Mouse (Mus musculus): ENCODE data around the gene Taf15. TPM values are rescaled to one million over a fixed set of nuclear protein-coding genes. Genes with fewer than 3 reads are reported as not detected.

Taf15 gene
- polyA plus RNA-seq (2012; rRNA removed): 60.0 and 60.1 TPM in 2 replicates

- TF ChIP-seq CTCF (IDR thresholded peaks at IDR 0.05; ENCODE audit: borderline replicate concordance, insufficient read depth, low read depth, low read length) (peak; percentile 70), POLR2A (IDR thresholded peaks at IDR 0.05; ENCODE audit: borderline replicate concordance, insufficient read depth, low read length) (peak; percentile 89)
- Histone ChIP-seq H3K27me3 (ENCODE audit: control insufficient read depth, insufficient read depth, low read length) (no peaks in the 10 kb centered on the region), H3K4me1 (ENCODE audit: control insufficient read depth, insufficient read depth, low read length) (no peaks in the 10 kb centered on the region; the same call in 1 of the 2 replicates), H3K4me3 (replicated peaks; ENCODE audit: insufficient read depth, low read depth, low read length) (peak within 1 kb of the TSS; percentile 99), H3K27ac (ENCODE audit: insufficient read depth, low read length) (peak within 1 kb of the TSS; percentile 82)
- DNase-seq: peak; percentile 99
- under 1% methylated on average over 66 of the region's 66 CpGs for WGBS
These were observed at the start of gene Taf15 for GRCm38 (mm10) chr11:83472324-83473234. Gene Taf15 (plus strand): TSS chr11:83473086.

DNA sequence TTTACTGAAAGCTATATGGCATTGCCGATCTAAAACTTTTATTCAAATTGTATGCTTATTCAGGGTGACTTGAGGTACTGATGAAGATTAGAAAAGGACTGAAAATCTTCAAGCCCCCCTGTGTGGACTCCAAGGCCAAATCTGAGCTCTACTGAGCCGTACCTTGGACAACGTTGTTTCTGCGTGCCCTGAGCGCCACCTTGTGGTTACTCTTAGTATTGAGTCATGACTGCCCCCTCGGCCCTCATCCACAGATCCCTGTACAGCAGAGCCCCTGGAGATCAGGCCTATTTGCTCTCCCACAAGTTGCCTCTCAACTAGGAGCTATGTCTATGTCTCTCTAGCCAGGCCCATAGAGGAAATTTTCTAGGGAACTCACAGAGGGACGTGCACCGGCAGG is 48.2 kb upstream of the Taf15 start:
- Histone ChIP-seq H3K4me3 (replicated peaks; ENCODE audit: insufficient read depth, low read depth, low read length) (no peak overlapping the region), H3K27ac (ENCODE audit: insufficient read depth, low read length) (no peak overlapping the region), H3K4me1 (ENCODE audit: control insufficient read depth, insufficient read depth, low read length) (no peaks in the 10 kb centered on the region), H3K27me3 (ENCODE audit: control insufficient read depth, insufficient read depth, low read length) (no peaks in the 10 kb centered on the region; the same call in 1 of the 2 replicates)
- TF ChIP-seq CTCF (IDR thresholded peaks at IDR 0.05; ENCODE audit: borderline replicate concordance, insufficient read depth, low read depth, low read length) (peak; percentile 98), POLR2A (IDR thresholded peaks at IDR 0.05; ENCODE audit: borderline replicate concordance, insufficient read depth, low read length) (no peak)
- 8% methylated on average over 8 of the region's 8 CpGs for WGBS
- peak; percentile 68 to 85 for DNase-seq

DNA sequence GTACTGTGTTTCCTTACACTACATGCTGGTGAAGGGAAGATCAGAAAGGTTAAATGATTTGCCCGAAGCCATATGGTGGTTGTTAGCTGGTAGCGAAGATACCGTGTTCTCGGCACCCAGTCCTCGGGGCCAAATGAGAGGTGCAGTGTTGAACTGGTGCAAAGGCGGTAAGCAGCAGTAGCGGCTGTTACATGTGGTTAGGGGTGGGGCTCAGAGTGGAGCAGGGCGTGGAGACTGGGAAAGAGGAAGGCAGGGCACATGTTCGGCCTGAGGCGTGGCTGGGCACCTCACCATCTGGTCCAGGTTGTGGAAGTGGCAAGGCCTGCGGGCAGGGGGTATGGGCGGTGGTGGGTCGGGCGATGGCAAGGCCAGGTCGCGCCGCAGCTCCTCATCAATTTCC is 45.9 kb upstream of the Taf15 start:
- Histone ChIP-seq H3K27me3 (ENCODE audit: control insufficient read depth, insufficient read depth, low read length) (no peaks in the 10 kb centered on the region; the same call in 1 of the 2 replicates), H3K4me3 (replicated peaks; ENCODE audit: insufficient read depth, low read depth, low read length) (no peak overlapping the region), H3K4me1 (ENCODE audit: control insufficient read depth, insufficient read depth, low read length) (no peaks in the 10 kb centered on the region), H3K27ac (ENCODE audit: insufficient read depth, low read length) (no peak overlapping the region)
- 35% methylated on average over 17 of the region's 17 CpGs for WGBS
- TF ChIP-seq POLR2A (IDR thresholded peaks at IDR 0.05; ENCODE audit: borderline replicate concordance, insufficient read depth, low read length) (no peak), CTCF (IDR thresholded peaks at IDR 0.05; ENCODE audit: borderline replicate concordance, insufficient read depth, low read depth, low read length) (no peak)
- DNase-seq: no peak

GRCm38 (mm10) chr11:83429355-83429754 is 43.5 kb upstream of the Taf15 start, which contains the start of gene Gas2l2:
Gene Gas2l2 (minus strand): TSS chr11:83429455.
- no peak within 1 kb of the TSS for H3K27ac ChIP-seq (ENCODE audit: insufficient read depth, low read length)
- no peak within 1 kb of the TSS for H3K4me3 ChIP-seq (replicated peaks; ENCODE audit: insufficient read depth, low read depth, low read length)
- H3K4me1 ChIP-seq (ENCODE audit: control insufficient read depth, insufficient read depth, low read length): no peaks in the 10 kb centered on the region
- DNase-seq: no peak
- H3K27me3 ChIP-seq (ENCODE audit: control insufficient read depth, insufficient read depth, low read length): no peaks in the 10 kb centered on the region; the same call in 1 of the 2 replicates
- WGBS: 49% methylated on average over 5 of the region's 5 CpGs
- TF ChIP-seq POLR2A (IDR thresholded peaks at IDR 0.05; ENCODE audit: borderline replicate concordance, insufficient read depth, low read length): no peak
- TF ChIP-seq CTCF (IDR thresholded peaks at IDR 0.05; ENCODE audit: borderline replicate concordance, insufficient read depth, low read depth, low read length): no peak

- H3K4me3 ChIP-seq (replicated peaks; ENCODE audit: insufficient read depth, low read depth, low read length): no peak overlapping the region
- TF ChIP-seq CTCF (IDR thresholded peaks at IDR 0.05; ENCODE audit: borderline replicate concordance, insufficient read depth, low read depth, low read length): no peak
- TF ChIP-seq POLR2A (IDR thresholded peaks at IDR 0.05; ENCODE audit: borderline replicate concordance, insufficient read depth, low read length): no peak
- H3K27me3 ChIP-seq (ENCODE audit: control insufficient read depth, insufficient read depth, low read length): no peaks in the 10 kb centered on the region; the same call in 1 of the 2 replicates
- WGBS: 84% methylated on average over 2 of the region's 2 CpGs
- no peak overlapping the region for H3K27ac ChIP-seq (ENCODE audit: insufficient read depth, low read length)
- H3K4me1 ChIP-seq (ENCODE audit: control insufficient read depth, insufficient read depth, low read length): no peaks in the 10 kb centered on the region
- no peak for DNase-seq
These were observed 40.4 kb upstream of the Taf15 start for GRCm38 (mm10) chr11:83432533-83432932.

DNA sequence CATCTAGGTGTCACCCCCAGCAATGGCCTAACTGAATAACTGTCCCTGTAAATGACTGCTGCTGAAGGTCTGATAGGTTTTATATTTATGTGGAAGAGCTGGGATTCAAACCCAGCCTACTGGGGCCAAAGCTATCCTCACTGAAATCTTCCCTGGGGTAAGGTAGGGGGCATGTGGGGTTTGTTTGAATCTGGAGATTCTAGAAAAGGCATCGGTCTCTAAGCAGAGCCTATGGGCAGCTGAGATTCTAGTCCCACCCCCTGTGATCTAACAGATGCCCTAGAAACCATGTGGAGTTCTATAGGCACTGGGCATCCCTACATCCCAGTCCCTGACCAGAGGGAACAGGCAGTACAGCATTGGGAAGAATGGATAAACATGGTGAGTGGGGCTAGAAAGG is 35.5 kb upstream of the Taf15 start, which contains the start of gene 1700020L24Rik:
1700020L24Rik (plus strand) TSS at position 301 of the 400 bp plus-strand sequence.
- no peak for DNase-seq
- no peak within 1 kb of the TSS for H3K4me3 ChIP-seq (replicated peaks; ENCODE audit: insufficient read depth, low read depth, low read length)
- 94% methylated on average over 1 of the region's 1 CpGs for WGBS
- no peak for TF ChIP-seq POLR2A (IDR thresholded peaks at IDR 0.05; ENCODE audit: borderline replicate concordance, insufficient read depth, low read length)
- no peak for TF ChIP-seq CTCF (IDR thresholded peaks at IDR 0.05; ENCODE audit: borderline replicate concordance, insufficient read depth, low read depth, low read length)
- no peak within 1 kb of the TSS for H3K27ac ChIP-seq (ENCODE audit: insufficient read depth, low read length)
- no peaks in the 10 kb centered on the region for H3K4me1 ChIP-seq (ENCODE audit: control insufficient read depth, insufficient read depth, low read length)
- no peaks in the 10 kb centered on the region for H3K27me3 ChIP-seq (ENCODE audit: control insufficient read depth, insufficient read depth, low read length)

DNA sequence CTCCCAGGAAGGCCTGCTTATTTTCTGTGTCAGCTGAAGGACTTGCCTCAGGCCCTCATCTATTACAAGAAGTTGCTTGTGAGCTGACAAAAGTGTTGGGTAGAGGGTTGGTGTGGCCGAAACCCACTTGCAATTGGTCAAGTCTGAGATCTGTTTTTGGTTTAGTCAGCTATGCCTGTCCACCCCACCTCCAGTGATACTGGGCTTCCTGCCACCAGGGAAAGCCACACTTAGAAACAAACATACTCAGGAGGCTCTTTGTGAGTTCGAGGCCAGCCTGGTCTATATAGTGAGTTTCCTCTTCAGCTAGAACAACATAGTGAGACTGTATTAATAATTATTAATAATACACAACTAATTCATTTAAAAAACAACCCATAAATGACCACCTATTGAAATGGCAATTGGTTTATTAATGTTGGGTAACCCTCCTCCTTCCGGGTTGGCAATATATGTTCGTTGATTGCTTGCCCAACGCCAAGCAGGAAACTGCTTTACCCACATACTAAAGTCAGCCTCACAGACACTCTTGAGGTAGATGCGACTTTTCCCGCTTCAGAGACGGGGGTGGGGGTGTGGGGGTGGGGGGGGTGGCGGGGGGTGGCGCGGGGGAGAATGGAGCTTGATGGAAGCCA is 33.3 kb upstream of the Taf15 start:
- H3K27me3 ChIP-seq (ENCODE audit: control insufficient read depth, insufficient read depth, low read length): peaks cover under 1% of the 10 kb centered on the region; the same call in 1 of the 2 replicates
- 26% methylated on average over 11 of the region's 11 CpGs for WGBS
- no peak for DNase-seq

More for the DNA sequence above, 33.3 kb upstream of the Taf15 start:
- no peak overlapping the region for H3K27ac ChIP-seq (ENCODE audit: insufficient read depth, low read length)
- TF ChIP-seq CTCF (IDR thresholded peaks at IDR 0.05; ENCODE audit: borderline replicate concordance, insufficient read depth, low read depth, low read length): no peak
- TF ChIP-seq POLR2A (IDR thresholded peaks at IDR 0.05; ENCODE audit: borderline replicate concordance, insufficient read depth, low read length): no peak
- H3K4me3 ChIP-seq (replicated peaks; ENCODE audit: insufficient read depth, low read depth, low read length): peak overlapping the region; percentile 99
- H3K4me1 ChIP-seq (ENCODE audit: control insufficient read depth, insufficient read depth, low read length): no peaks in the 10 kb centered on the region
